Mouse (Mus musculus) limb, embryonic 14.5 days (tissue): ENCODE results near the gene Olfr1413. TPM values are rescaled to one million over a fixed set of nuclear protein-coding genes. Genes with fewer than 3 reads are reported as not detected.

Experiments
- ATAC-seq: fragments of 200-750 bp; cut with Nextera tagmentation; 2 replicates; pipeline ENCODE4 v1.8.0; 2017; ENCODE audit warnings: low read depth, moderate number of reproducible peaks, moderate TSS enrichment; ENCODE audit not compliant: low FRiP score
- DNase-seq: peaks from one replicate; pipeline ENCODE4 v3.0.0-alpha.2; 2015; ENCODE audit warnings: low spot score
- H3K27ac ChIP-seq: fragments of 300-500 bp; sonication (generic); replicated peaks from 2 replicates; pipeline ENCODE4 v1.5.1; 2014; ENCODE audit warnings: low read depth, mild to moderate bottlenecking, low read length, moderate library complexity, mixed read lengths
- H3K27me3 ChIP-seq: fragments of 300-500 bp; sonication (generic); 2 replicates; pipeline ENCODE4 v1.6.1; 2014; ENCODE audit warnings: low read length, mixed read lengths; ENCODE audit not compliant: control insufficient read depth, insufficient read depth
- H3K36me3 ChIP-seq: fragments of 300-500 bp; sonication (generic); 2 replicates; pipeline ENCODE4 v1.6.1; 2014; ENCODE audit warnings: mild to moderate bottlenecking, low read length, moderate library complexity, mixed read lengths; ENCODE audit not compliant: control insufficient read depth, insufficient read depth
- H3K4me1 ChIP-seq: fragments of 300-500 bp; sonication (generic); 2 replicates; pipeline ENCODE4 v1.6.1; 2014; ENCODE audit warnings: antibody characterized with exemption, low read length, mixed read lengths; ENCODE audit not compliant: control insufficient read depth, insufficient read depth
- H3K4me2 ChIP-seq: fragments of 300-500 bp; sonication (generic); replicated peaks from 2 replicates; pipeline ENCODE4 v1.6.1; 2014; ENCODE audit warnings: low read depth, mild to moderate bottlenecking, low read length, moderate library complexity; ENCODE audit not compliant: severe bottlenecking
- H3K4me3 ChIP-seq: fragments of 300-500 bp; sonication (generic); replicated peaks from 2 replicates; pipeline ENCODE4 v1.5.1; 2014; ENCODE audit warnings: low read length
- H3K9ac ChIP-seq: fragments of 300-500 bp; sonication (generic); 2 replicates; pipeline ENCODE4 v1.6.1; 2014; ENCODE audit warnings: mild to moderate bottlenecking, low read depth, low read length, moderate library complexity; ENCODE audit not compliant: severe bottlenecking
- H3K9me3 ChIP-seq: fragments of 300-500 bp; sonication (generic); 2 replicates; pipeline ENCODE4 v1.6.1; 2016; ENCODE audit warnings: low read length; ENCODE audit not compliant: control insufficient read depth
- POLR2A ChIP-seq: fragments of 200-500 bp; IDR thresholded peaks from 2 replicates; pipeline ENCODE4 v1.8.0; 2012; ENCODE audit warnings: inconsistent platforms, mild to moderate bottlenecking, moderate library complexity, borderline replicate concordance; ENCODE audit not compliant: insufficient read depth, insufficient read length; ENCODE audit errors: extremely low read depth
- WGBS: fragments of 180-500 bp; shearing (Covaris S2); extraction: QIAGEN DNeasy Blood & Tissue Kit; methylation state at CpG from one replicate; pipeline ENCODE4 v1.1.7; 2014; 5-methylcytosine and 5-hydroxymethylcytosine counted together
- polyA plus RNA-seq, 2 experiments: library from polyadenylated mRNA; depleted of rRNA in 1 of 2; stranded (reverse) in 1 of 2; unstranded in 1 of 2; fragments of >200 nt; fragmentation: Nextera tagmentation in 1 of 2; extraction: Ambion mirVana in 1 of 2; gene quantifications; 2 replicates each; pipeline versions ENCODE4 v1.2.1 to v1.2.3; 2012 to 2014

Olfr1413 gene
- polyA plus RNA-seq, 2 experiments: not detected

DNA sequence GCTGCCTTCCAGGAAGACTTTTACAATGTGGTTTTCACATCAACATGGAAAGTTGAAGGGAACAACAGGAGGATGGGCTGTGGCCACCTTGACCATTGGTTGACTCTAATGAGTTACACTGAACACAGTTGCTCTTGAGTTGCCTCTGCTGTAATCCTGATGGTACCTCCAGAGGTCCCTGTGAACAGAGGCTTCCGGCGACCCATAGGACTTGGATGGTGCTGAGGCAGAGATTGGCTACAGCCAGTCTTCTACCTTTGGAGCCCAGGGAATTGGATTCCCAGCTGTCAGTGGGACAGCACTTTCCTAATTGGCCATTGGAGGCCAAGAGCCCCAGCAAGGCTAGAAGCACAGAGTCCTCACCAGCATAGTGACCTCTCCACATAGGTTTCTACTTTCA, 14.4 kb downstream of the Olfr1413 start, which contains the start of gene Olfr1412:
Olfr1412 (plus strand) TSS at position 301 of the 400 bp plus-strand sequence.
- no peak for DNase-seq
- Histone ChIP-seq H3K4me2 (no peak within 1 kb of the TSS), H3K9me3 (no peaks in the 10 kb centered on the region), H3K9ac (no peak within 1 kb of the TSS), H3K36me3 (no peaks in the 10 kb centered on the region), H3K4me3 (no peak within 1 kb of the TSS), H3K4me1 (no peaks in the 10 kb centered on the region), H3K27me3 (no peaks in the 10 kb centered on the region), H3K27ac (no peak within 1 kb of the TSS)
- no peak for TF ChIP-seq POLR2A
- ATAC-seq: no peak
- WGBS: 79% methylated on average over 2 of the region's 2 CpGs

DNA sequence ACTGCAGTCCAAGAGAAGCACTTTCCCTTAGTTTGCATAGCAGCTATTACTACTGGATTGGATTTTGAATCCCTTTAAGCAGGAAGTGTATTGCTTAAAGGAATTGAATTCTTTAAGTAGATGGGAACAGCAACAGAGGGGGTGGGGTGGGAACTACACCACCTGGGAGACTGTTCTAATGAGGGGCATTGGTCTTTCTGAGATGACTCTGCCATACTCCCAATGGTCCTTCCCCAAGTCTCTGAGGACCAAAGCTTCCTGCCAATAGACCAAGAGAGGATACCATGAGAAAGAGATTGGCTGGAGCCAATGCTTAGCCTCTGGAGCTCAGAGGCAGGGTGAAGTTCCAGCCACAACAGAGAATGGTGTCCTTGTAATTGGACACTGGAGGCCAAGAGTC, 23.0 kb downstream of the Olfr1413 start, which contains the start of gene Olfr1411:
Olfr1411 (plus strand) TSS at position 301 of the 400 bp plus-strand sequence.
- H3K36me3 ChIP-seq: no peaks in the 10 kb centered on the region
- H3K4me2 ChIP-seq: no peak within 1 kb of the TSS
- H3K4me1 ChIP-seq: no peaks in the 10 kb centered on the region
- no peak for ATAC-seq
- DNase-seq: no peak
- no peak within 1 kb of the TSS for H3K27ac ChIP-seq
- no peaks in the 10 kb centered on the region for H3K9me3 ChIP-seq
- no peak for TF ChIP-seq POLR2A
- no peak within 1 kb of the TSS for H3K4me3 ChIP-seq
- H3K27me3 ChIP-seq: no peaks in the 10 kb centered on the region
- H3K9ac ChIP-seq: no peak within 1 kb of the TSS

DNA sequence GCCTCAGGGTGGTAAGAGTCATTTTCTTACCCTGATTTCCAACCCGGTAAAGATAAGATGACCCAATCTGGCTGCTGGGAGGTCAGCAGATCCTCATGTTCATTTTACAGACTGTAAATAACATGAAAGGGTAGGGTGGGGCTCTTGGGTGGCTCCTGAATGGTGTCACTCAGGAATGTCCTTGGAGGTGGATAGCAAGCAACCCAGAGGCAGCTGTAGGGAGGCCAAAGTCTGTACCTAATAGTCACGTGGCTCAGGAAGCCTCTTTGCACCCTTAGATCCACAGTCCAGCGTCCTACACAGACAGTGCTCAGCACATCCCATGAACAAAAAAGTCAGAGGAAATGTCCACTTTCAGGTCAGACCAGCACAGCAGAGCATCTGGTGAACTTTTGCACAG, 24.9 kb downstream of the Olfr1413 start:
- no peaks in the 10 kb centered on the region for H3K36me3 ChIP-seq
- H3K27ac ChIP-seq: no peak overlapping the region
- H3K27me3 ChIP-seq: no peaks in the 10 kb centered on the region
- no peak overlapping the region for H3K4me2 ChIP-seq
- H3K9ac ChIP-seq: no peak overlapping the region
- WGBS: 86% methylated on average over 3 of the region's 3 CpGs
- ATAC-seq (no peak), DNase-seq (no peak)
- no peaks in the 10 kb centered on the region for H3K4me1 ChIP-seq
- TF ChIP-seq POLR2A: no peak
- no peaks in the 10 kb centered on the region for H3K9me3 ChIP-seq
- no peak overlapping the region for H3K4me3 ChIP-seq

DNA sequence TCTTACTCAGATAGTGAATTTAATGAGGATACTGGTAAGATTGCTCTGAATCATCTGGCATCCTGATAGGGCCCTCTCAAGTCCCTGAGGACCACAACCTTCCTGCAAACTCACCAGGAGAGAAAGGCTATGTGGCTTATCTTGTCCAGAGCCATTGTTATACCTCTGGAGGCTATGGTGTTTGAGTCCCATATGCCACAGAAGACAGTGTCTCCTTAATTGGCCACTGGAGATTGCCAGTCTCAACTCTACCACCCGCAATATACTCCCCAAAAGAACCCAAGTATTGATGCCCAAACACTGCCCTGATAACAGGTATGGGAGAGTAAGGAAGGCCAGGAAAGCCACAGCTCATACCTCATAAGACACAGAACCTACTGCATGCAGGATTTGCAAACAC, 34.4 kb downstream of the Olfr1413 start, which contains the start of gene Olfr1410:
Olfr1410 (plus strand) TSS at position 301 of the 400 bp plus-strand sequence.
- 94% methylated on average over 1 of the region's 1 CpGs for WGBS

DNA sequence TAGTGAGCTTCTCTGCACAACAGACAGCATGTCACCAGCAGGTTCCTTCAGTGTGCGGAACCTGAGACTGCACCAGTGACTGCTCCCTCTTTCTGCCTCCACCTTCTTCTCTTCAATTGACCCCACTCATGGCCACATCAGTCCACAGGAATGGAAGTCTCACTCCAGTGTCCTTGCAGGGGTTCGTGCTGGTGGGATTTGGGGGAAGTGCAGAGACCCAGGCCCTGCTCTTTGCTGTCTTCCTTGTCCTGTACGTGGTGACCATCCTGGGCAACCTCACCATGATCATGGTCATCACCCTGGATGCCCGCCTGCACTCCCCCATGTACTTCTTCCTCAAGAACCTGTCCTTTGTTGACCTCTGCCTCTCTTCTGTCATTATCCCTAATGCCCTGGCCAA, 36.6 kb downstream of the Olfr1413 start:
- H3K36me3 ChIP-seq: no peaks in the 10 kb centered on the region
- H3K27me3 ChIP-seq: no peaks in the 10 kb centered on the region
- TF ChIP-seq POLR2A: no peak
- ATAC-seq (no peak), DNase-seq (no peak)
- no peak overlapping the region for H3K4me3 ChIP-seq
- H3K4me2 ChIP-seq: no peak overlapping the region
- no peaks in the 10 kb centered on the region for H3K4me1 ChIP-seq
- H3K27ac ChIP-seq: no peak overlapping the region
- H3K9me3 ChIP-seq: no peaks in the 10 kb centered on the region
- no peak overlapping the region for H3K9ac ChIP-seq
- WGBS: 74% methylated on average over 4 of the region's 4 CpGs

More for the DNA sequence above, 34.4 kb downstream of the Olfr1413 start, which contains the start of gene Olfr1410:
- no peaks in the 10 kb centered on the region for H3K9me3 ChIP-seq
- no peak within 1 kb of the TSS for H3K27ac ChIP-seq
- no peak within 1 kb of the TSS for H3K4me2 ChIP-seq
- H3K36me3 ChIP-seq: no peaks in the 10 kb centered on the region
- H3K4me1 ChIP-seq: no peaks in the 10 kb centered on the region
- H3K9ac ChIP-seq: no peak within 1 kb of the TSS
- no peak for ATAC-seq
- TF ChIP-seq POLR2A: no peak
- no peak for DNase-seq
- no peaks in the 10 kb centered on the region for H3K27me3 ChIP-seq
- H3K4me3 ChIP-seq: no peak within 1 kb of the TSS

DNA sequence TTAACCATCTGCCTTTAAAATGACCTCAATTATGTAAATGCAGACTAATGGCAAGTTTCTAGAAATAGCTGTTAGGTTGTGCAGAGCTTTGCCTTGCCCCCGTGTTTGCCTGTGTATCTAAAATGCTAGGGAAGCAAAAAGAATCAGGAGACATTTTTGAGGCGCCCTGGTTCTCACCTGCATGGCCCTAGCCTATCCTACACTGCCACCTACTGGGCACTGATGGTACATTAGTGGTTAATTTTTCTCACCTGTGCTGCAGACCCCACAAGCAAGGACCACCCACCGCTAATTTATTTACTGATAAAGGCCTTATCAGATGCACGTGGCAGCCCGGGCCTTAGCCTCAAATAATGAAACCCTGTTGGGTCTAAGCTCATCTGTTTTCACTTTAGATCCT, 39.9 kb downstream of the Olfr1413 start:
- Histone ChIP-seq H3K4me3 (no peak overlapping the region), H3K9ac (no peak overlapping the region), H3K36me3 (no peaks in the 10 kb centered on the region), H3K27me3 (no peaks in the 10 kb centered on the region), H3K9me3 (no peaks in the 10 kb centered on the region), H3K27ac (no peak overlapping the region), H3K4me1 (no peaks in the 10 kb centered on the region), H3K4me2 (no peak overlapping the region)
- TF ChIP-seq POLR2A: no peak
- DNase-seq (peak; percentile 63), ATAC-seq (peak; percentile 57; the same call in 1 of the 2 replicates)
- WGBS: 6% methylated on average over 5 of the region's 5 CpGs
